Mouse (Mus musculus): ENCODE results near the gene Nr5a2. TPM values are rescaled to one million over a fixed set of nuclear protein-coding genes. Genes with fewer than 3 reads are reported as not detected.

Nr5a2 gene
- total RNA-seq, 2 experiments from 2014 or later: 1.6 to 2.6 TPM

- intact Hi-C loops (cut with DNase I; ENCODE audit: low total_unique reads): no loop called here
- no peak for DNase-seq
Measured at GRCm38 (mm10) chr1:136951155-136951650, 9.0 kb downstream of the Nr5a2 start.

- intact Hi-C loops (cut with DNase I; ENCODE audit: low total_unique reads): no loop called here
- no peak for DNase-seq
Measured at GRCm38 (mm10) chr1:136949323-136949741, 10.9 kb downstream of the Nr5a2 start.

- intact Hi-C loops (cut with DNase I; ENCODE audit: low total_unique reads): no loop called here
- DNase-seq: peak; percentile 31
Measured at GRCm38 (mm10) chr1:136948511-136949275, 11.6 kb downstream of the Nr5a2 start.

GRCm38 (mm10) chr1:136948127-136948422, 12.2 kb downstream of the Nr5a2 start:
- DNase-seq: no peak
- intact Hi-C loops (cut with DNase I; ENCODE audit: low total_unique reads): no loop called here

GRCm38 (mm10) chr1:136947394-136948126, 12.7 kb downstream of the Nr5a2 start:
- no peak for DNase-seq
- intact Hi-C loops (cut with DNase I; ENCODE audit: low total_unique reads): no loop called here

- intact Hi-C loops (cut with DNase I; ENCODE audit: low total_unique reads): no loop called here
- no peak for DNase-seq
Measured at GRCm38 (mm10) chr1:136946806-136947393, 13.3 kb downstream of the Nr5a2 start.

- no peak for DNase-seq
- intact Hi-C loops (cut with DNase I; ENCODE audit: low total_unique reads): no loop called here
Measured at GRCm38 (mm10) chr1:136946404-136946803, 13.8 kb downstream of the Nr5a2 start.

GRCm38 (mm10) chr1:136945876-136946275, 14.4 kb downstream of the Nr5a2 start:
- no peak for DNase-seq
- intact Hi-C loops (cut with DNase I; ENCODE audit: low total_unique reads): no loop called here

GRCm38 (mm10) chr1:136945426-136945825, 14.8 kb downstream of the Nr5a2 start:
- intact Hi-C loops (cut with DNase I; ENCODE audit: low total_unique reads): no loop called here
- no peak for DNase-seq

GRCm38 (mm10) chr1:136940603-136941002, 19.6 kb downstream of the Nr5a2 start:
- intact Hi-C loops (cut with DNase I; ENCODE audit: low total_unique reads): no loop called here
- no peak for DNase-seq

- DNase-seq: no peak
- intact Hi-C loops (cut with DNase I; ENCODE audit: low total_unique reads): no loop called here
Measured at GRCm38 (mm10) chr1:136939220-136939619, 21.0 kb downstream of the Nr5a2 start.

- DNase-seq: no peak
- intact Hi-C loops (cut with DNase I; ENCODE audit: low total_unique reads): no loop called here
Measured at GRCm38 (mm10) chr1:136935960-136936324, 24.3 kb downstream of the Nr5a2 start.

- DNase-seq: no peak
Measured at GRCm38 (mm10) chr1:136935316-136935959, 24.8 kb downstream of the Nr5a2 start.

GRCm38 (mm10) chr1:136934051-136934450, 26.2 kb downstream of the Nr5a2 start:
- intact Hi-C loops (cut with DNase I; ENCODE audit: low total_unique reads): no loop called here
- DNase-seq: no peak

More at GRCm38 (mm10) chr1:136935316-136935959, 24.8 kb downstream of the Nr5a2 start:
- intact Hi-C loops (cut with DNase I; ENCODE audit: low total_unique reads): no loop called here

GRCm38 (mm10) chr1:136931026-136931425, 29.2 kb downstream of the Nr5a2 start:
- DNase-seq: no peak
- intact Hi-C loops (cut with DNase I; ENCODE audit: low total_unique reads): no loop called here

- intact Hi-C loops (cut with DNase I; ENCODE audit: low total_unique reads): no loop called here
- no peak for DNase-seq
Measured at GRCm38 (mm10) chr1:136929743-136930142, 30.5 kb downstream of the Nr5a2 start.

- intact Hi-C loops (cut with DNase I; ENCODE audit: low total_unique reads): no loop called here
Measured at GRCm38 (mm10) chr1:136927428-136927827, 32.8 kb downstream of the Nr5a2 start.

GRCm38 (mm10) chr1:136926026-136926425, 34.2 kb downstream of the Nr5a2 start:
- intact Hi-C loops (cut with DNase I; ENCODE audit: low total_unique reads): no loop called here
- no peak for DNase-seq

More at GRCm38 (mm10) chr1:136927428-136927827, 32.8 kb downstream of the Nr5a2 start:
- no peak for DNase-seq

GRCm38 (mm10) chr1:136920089-136920488, 40.2 kb downstream of the Nr5a2 start:
- no peak for DNase-seq
- intact Hi-C loops (cut with DNase I; ENCODE audit: low total_unique reads): no loop called here

- no peak for DNase-seq
Measured at GRCm38 (mm10) chr1:136918791-136919190, 41.5 kb downstream of the Nr5a2 start.

More at GRCm38 (mm10) chr1:136918791-136919190, 41.5 kb downstream of the Nr5a2 start:
- intact Hi-C loops (cut with DNase I; ENCODE audit: low total_unique reads): no loop called here

Data from gastrocnemius, postnatal 14 days (tissue).